Mouse (Mus musculus) ES-Bruce4 (cell line): ENCODE data around the gene Gpr89. TPM values are rescaled to one million over a fixed set of nuclear protein-coding genes. Genes with fewer than 3 reads are reported as not detected.

Experiments
- H3K27ac ChIP-seq: 2 replicates; pipeline ENCODE4 v1.5.1; 2012; ENCODE audit warnings: low read length, inconsistent platforms; ENCODE audit not compliant: insufficient read depth
- H3K27me3 ChIP-seq: 2 replicates; pipeline ENCODE4 v1.6.1; 2012; ENCODE audit warnings: mild to moderate bottlenecking, low read length, inconsistent platforms; ENCODE audit not compliant: control insufficient read depth, poor library complexity, insufficient read depth, severe bottlenecking
- H3K36me3 ChIP-seq: 2 replicates; pipeline ENCODE4 v1.6.1; 2012; ENCODE audit warnings: inconsistent platforms, mild to moderate bottlenecking, low read length, moderate library complexity; ENCODE audit not compliant: control insufficient read depth, poor library complexity, insufficient read depth, severe bottlenecking
- H3K4me1 ChIP-seq: one replicate; pipeline ENCODE4 v1.8.1; 2011; ENCODE audit warnings: low read length; ENCODE audit not compliant: control insufficient read depth, insufficient read depth
- H3K4me3 ChIP-seq: 2 replicates; pipeline ENCODE4 v1.5.1; 2011; ENCODE audit warnings: low read depth, mild to moderate bottlenecking, low read length
- H3K9ac ChIP-seq: 2 replicates; pipeline ENCODE4 v1.6.1; 2012; ENCODE audit warnings: low read depth, mild to moderate bottlenecking, inconsistent platforms; ENCODE audit not compliant: poor library complexity, severe bottlenecking
- H3K9me3 ChIP-seq: replicated peaks from 2 replicates; pipeline ENCODE4 v1.6.1; 2012; ENCODE audit warnings: mild to moderate bottlenecking, low read length, inconsistent platforms; ENCODE audit not compliant: control insufficient read depth, poor library complexity, insufficient read depth, severe bottlenecking
- CTCF ChIP-seq: IDR thresholded peaks from one replicate; pipeline ENCODE4 v1.8.1; 2011; ENCODE audit warnings: low read depth, low read length
- EP300 ChIP-seq: IDR thresholded peaks from 2 replicates; pipeline ENCODE4 v1.6.1; 2011; ENCODE audit warnings: low read depth, low read length; ENCODE audit not compliant: insufficient read depth
- POLR2A ChIP-seq: IDR thresholded peaks from one replicate; pipeline ENCODE4 v1.8.1; 2011; ENCODE audit warnings: low read length; ENCODE audit not compliant: insufficient read depth
- polyA plus RNA-seq: library from polyadenylated mRNA; stranded (reverse); fragments of >200 nt; gene quantifications from 2 replicates; pipeline ENCODE4 v1.2.4, GENCODE M21; 2011; ENCODE audit warnings: low read depth; ENCODE audit not compliant: missing spikeins, insufficient read depth, insufficient read length

Gpr89 gene
- 31.2 and 35.6 TPM in 2 replicates for polyA plus RNA-seq

DNA sequence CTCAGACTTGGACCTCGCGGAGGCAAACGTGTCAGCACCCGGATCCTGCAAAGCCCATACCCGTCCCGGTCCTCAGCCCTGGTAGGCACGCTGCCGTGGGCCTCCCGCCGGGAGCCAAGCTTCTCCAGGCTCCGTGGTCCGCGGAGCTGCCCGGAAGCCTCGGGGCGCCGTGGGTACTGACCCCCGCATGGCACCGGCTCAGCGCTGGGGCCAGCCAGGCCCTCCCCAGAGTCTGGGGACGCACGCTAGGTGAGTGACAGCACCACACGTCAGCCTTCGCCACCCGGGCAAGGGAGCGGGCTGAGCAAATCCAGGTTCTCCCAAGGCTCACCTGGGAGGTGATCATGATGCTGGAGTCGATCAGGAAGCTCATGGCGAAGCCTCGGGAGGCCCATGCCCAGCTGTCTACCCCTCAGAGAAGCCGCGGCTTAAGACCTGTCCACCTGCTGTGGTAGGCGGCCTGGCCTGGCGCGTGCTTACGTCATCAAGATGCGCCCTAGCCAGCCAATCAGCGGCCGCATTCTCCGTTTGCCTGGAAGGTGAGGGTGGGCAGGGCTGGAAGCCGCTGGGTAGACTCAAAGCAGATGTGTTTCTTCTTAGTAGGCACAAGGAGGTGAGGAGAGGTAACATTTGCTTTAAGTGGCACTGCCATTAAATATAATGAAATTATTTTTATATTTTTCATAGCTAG, at the start of gene Gpr89:
Gene Gpr89 (minus strand): TSS at position 496 of the 691 bp plus-strand sequence.
- no peak within 1 kb of the TSS for H3K27ac ChIP-seq
- peak within 1 kb of the TSS; percentile 100 for H3K4me3 ChIP-seq
- no peaks in the 10 kb centered on the region for H3K9me3 ChIP-seq
- H3K9ac ChIP-seq = peak within 1 kb of the TSS; percentile 86
- no peaks in the 10 kb centered on the region for H3K4me1 ChIP-seq
- H3K27me3 ChIP-seq = no peaks in the 10 kb centered on the region
- TF ChIP-seq CTCF (no peak), EP300 (no peak), POLR2A (no peak)
- no peaks in the 10 kb centered on the region for H3K36me3 ChIP-seq

DNA sequence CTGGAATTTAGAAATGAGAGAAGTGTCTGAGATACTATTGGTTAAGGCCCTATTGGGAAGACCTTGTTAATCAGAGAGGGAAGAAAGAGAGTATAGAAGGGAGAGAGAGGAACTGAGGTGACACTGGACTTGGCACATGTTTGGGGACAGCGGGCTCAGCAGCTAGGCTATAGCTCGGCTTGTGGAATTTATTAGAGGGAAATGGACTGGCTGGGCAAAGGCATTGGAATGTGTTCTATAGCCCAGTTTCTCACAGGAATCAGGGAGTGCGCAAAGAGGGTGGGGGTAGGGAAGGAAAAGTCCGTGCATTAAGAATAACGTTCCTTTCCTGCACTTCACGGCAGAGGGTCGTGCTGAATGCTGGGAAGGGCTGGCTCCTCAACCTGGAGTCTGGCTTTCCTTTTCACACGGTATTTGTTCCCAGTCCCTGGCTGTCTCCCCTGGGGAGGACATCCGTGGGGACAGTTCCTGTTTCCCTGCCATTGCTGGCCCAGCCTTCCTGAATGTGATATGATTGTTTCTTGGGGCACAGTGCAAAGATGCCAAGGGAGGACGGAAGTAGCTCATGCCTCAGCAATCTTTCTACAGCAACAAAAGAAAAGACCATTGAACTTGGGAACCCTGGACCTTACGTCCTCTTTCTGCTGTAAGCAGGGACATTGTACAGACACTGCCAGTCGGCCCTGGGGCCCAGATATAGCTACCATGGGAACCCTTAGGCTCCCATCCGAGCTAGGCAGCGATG, 48.5 kb upstream of the Gpr89 start:
- H3K9ac ChIP-seq = no peak overlapping the region
- no peaks in the 10 kb centered on the region for H3K9me3 ChIP-seq
- H3K27me3 ChIP-seq = no peaks in the 10 kb centered on the region; the same call in 1 of the 2 replicates
- TF ChIP-seq POLR2A = no peak
- TF ChIP-seq CTCF = no peak
- no peak for TF ChIP-seq EP300
- H3K27ac ChIP-seq = no peak overlapping the region
- no peak overlapping the region for H3K4me3 ChIP-seq
- no peaks in the 10 kb centered on the region for H3K4me1 ChIP-seq
- H3K36me3 ChIP-seq = no peaks in the 10 kb centered on the region

DNA sequence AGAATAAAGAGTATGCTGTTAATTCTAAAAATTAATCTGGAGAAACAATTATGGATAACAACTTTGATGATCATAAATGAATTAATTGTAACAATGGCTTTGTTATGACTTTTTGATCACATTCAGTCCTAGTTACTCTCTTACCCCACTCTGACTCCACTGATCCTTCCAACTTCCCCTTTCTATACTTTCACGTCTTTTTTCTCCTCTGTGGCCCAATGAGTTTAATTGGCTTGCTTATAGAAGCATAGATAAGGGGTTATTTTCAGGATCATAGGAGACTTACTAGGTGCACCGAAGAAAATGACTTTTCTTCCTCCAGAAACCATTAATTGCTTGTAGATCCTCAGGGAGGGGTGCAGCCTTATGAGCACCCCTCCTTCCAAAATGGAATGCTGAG, 37.6 kb upstream of the Gpr89 start:
- Histone ChIP-seq H3K27me3 (no peaks in the 10 kb centered on the region), H3K9me3 (peaks cover 4% of the 10 kb centered on the region; the same call in 1 of the 2 replicates), H3K9ac (no peak overlapping the region), H3K4me1 (no peaks in the 10 kb centered on the region), H3K4me3 (no peak overlapping the region), H3K27ac (no peak overlapping the region), H3K36me3 (no peaks in the 10 kb centered on the region)
- TF ChIP-seq EP300 (no peak), CTCF (no peak), POLR2A (no peak)

DNA sequence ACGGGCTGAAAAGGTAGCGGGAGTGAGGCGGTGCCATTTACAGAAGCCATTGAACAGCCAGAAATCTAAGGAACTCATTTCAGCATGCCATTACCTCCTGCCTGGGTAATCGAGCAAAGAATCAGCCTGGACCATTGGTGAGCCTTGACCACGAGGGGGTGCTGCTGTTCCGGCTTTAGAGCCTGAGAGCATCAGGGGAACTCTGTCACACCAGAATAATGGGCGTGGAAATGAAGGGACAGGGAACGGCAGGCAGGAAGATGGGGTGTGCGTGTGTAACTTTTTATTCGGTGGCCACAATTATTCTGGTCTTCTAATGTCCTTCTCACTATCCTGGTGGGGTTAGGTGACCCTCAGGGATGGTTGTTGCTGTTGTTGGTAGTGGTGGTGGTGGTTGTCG, 33.6 kb upstream of the Gpr89 start:
- no peak overlapping the region for H3K4me3 ChIP-seq
- H3K27ac ChIP-seq = no peak overlapping the region
- no peaks in the 10 kb centered on the region for H3K27me3 ChIP-seq
- H3K9ac ChIP-seq = no peak overlapping the region
- H3K4me1 ChIP-seq = no peaks in the 10 kb centered on the region
- TF ChIP-seq CTCF (peak; percentile 98), POLR2A (no peak), EP300 (0 out of 2 replicates have a peak, but pooled peaks have one; percentile 18)
- H3K9me3 ChIP-seq = peaks cover 4% of the 10 kb centered on the region; the same call in 1 of the 2 replicates
- no peaks in the 10 kb centered on the region for H3K36me3 ChIP-seq

DNA sequence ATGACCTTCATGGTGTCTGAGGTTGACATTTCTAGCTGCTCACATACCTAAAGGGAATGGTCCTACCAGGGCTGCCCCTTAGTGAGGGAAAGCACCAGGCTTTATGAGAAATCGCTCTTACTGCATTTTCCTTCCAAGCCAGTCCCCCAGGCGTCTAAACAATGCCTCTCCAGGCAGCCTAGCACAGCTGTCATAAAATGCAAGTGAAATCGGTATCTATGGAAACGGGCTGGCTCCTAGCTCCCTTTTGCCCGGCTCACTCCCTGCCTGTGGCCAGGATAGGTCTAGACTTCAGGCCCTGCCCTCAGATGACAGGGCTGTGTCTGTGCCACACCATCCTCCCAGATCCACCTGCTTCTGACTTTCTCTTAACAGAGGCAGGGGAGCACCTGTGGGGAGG, 32.5 kb upstream of the Gpr89 start:
- Histone ChIP-seq H3K9ac (no peak overlapping the region), H3K4me1 (no peaks in the 10 kb centered on the region), H3K4me3 (no peak overlapping the region), H3K27me3 (no peaks in the 10 kb centered on the region), H3K9me3 (no peaks in the 10 kb centered on the region), H3K36me3 (no peaks in the 10 kb centered on the region), H3K27ac (no peak overlapping the region)
- TF ChIP-seq CTCF (no peak), EP300 (no peak), POLR2A (no peak)

DNA sequence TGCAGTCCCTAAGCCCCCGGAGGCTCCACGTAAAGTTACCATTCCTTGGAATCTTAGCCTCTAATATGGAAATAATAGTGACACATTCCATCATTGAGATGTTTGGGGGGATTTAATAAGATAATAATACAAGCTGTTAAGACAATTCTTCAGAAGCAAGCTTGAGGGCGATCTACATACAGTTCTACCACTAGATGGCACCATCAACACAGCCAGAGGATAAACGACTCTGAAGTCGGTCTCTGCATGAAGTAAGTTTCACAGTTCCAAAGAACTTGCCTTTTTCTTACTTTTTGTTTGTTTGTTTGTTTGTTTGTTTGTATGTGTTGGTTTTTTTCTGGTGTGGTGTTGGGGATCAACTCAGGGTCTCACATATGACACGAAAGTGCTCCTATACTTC, 31.1 kb upstream of the Gpr89 start:
- TF ChIP-seq CTCF = peak; percentile 20
- TF ChIP-seq EP300 = no peak
- no peak for TF ChIP-seq POLR2A
- H3K9me3 ChIP-seq = no peaks in the 10 kb centered on the region
- H3K4me3 ChIP-seq = no peak overlapping the region
- no peak overlapping the region for H3K9ac ChIP-seq
- no peaks in the 10 kb centered on the region for H3K36me3 ChIP-seq
- H3K27ac ChIP-seq = no peak overlapping the region
- H3K27me3 ChIP-seq = no peaks in the 10 kb centered on the region
- no peaks in the 10 kb centered on the region for H3K4me1 ChIP-seq
